8 mouse cellular contexts compared by ENCODE assay signal in genomic region chr4:148173811-148174494, GRCm38 (mm10). TPM values are rescaled to one million over a fixed set of nuclear protein-coding genes. Genes with fewer than 3 reads are reported as not detected.
DNase-seq lines count a peak whose midpoint lies in the region; ATAC-seq and TF ChIP-seq lines count a peak whose summit lies in the region.

No protein-coding gene starts in this region.

- 1% methylated on average over 30 of the region's 30 CpGs for WGBS in hindbrain, postnatal 0 days

- peak overlapping the region; percentile 31 for H3K9ac ChIP-seq in hindbrain, postnatal 0 days (replicated peaks; ENCODE audit: low read length)

- peak; percentile 71 for DNase-seq in hindbrain, postnatal 0 days (ENCODE audit: low spot score)
- DNase-seq in neural tube, embryonic 10.5 days (ENCODE audit: extremely low spot score, low spot score), result peak; percentile 58
- no peak for DNase-seq in ovary, postnatal 14 days (ENCODE audit: low spot score)
- DNase-seq in lung, postnatal 4 days, result no peak
- no peak for DNase-seq in adipocyte (ENCODE audit: low spot score)
- DNase-seq in testis, postnatal 10 days (ENCODE audit: low spot score), result no peak

- peak; percentile 79; the same call in 1 of the 2 replicates for ATAC-seq in cerebellum, adult (ENCODE audit: insufficient number of reproducible peaks, low FRiP score, low TSS enrichment)
- ATAC-seq in hindbrain, postnatal 0 days, result peak; percentile 36

- peak overlapping the region; percentile 46 for H3K4me2 ChIP-seq in hindbrain, postnatal 0 days (ENCODE audit: low read depth, low read length)

- no peaks in the 10 kb centered on the region for H3K4me1 ChIP-seq in cortical plate, adult 2 months (ENCODE audit: control insufficient read depth, insufficient read depth, low read length)
- peaks cover 6% of the 10 kb centered on the region; the same call in 1 of the 2 replicates for H3K4me1 ChIP-seq in hindbrain, postnatal 0 days (ENCODE audit: insufficient read depth, low read length)

- no peak for TF ChIP-seq CTCF in cortical plate, adult 2 months (IDR thresholded peaks at IDR 0.05; ENCODE audit: extremely low read depth, insufficient read depth, low read length)
- TF ChIP-seq CTCF in hindbrain, postnatal 0 days (IDR thresholded peaks at IDR 0.05; ENCODE audit: low read depth), result no peak

- peaks cover 4% of the 10 kb centered on the region; the same call in 1 of the 2 replicates for H3K27me3 ChIP-seq in hindbrain, postnatal 0 days (ENCODE audit: insufficient read depth, low read length)

- H3K9me3 ChIP-seq in hindbrain, postnatal 0 days (ENCODE audit: low read length), result no peaks in the 10 kb centered on the region

- no peak for TF ChIP-seq POLR2A in cortical plate, adult 2 months (IDR thresholded peaks at IDR 0.05; ENCODE audit: extremely low read depth, insufficient read depth, low read length)

- no peaks in the 10 kb centered on the region for H3K36me3 ChIP-seq in hindbrain, postnatal 0 days (ENCODE audit: insufficient read depth, low read length)

- H3K27ac ChIP-seq in cortical plate, adult 2 months (ENCODE audit: insufficient read depth, low read length), result peak overlapping the region; percentile 20
- peak overlapping the region; percentile 51 for H3K27ac ChIP-seq in hindbrain, postnatal 0 days

- peak overlapping the region; percentile 14; the same call in 1 of the 2 replicates for H3K4me3 ChIP-seq in cortical plate, adult 2 months (ENCODE audit: insufficient read depth, low read length)
- H3K4me3 ChIP-seq in hindbrain, postnatal 0 days (ENCODE audit: low read length), result peak overlapping the region; percentile 26

RNA-seq across cellular contexts. Expression of gene Fbxo2, which starts 13.5 kb away (rescaled TPM):
- 139 and 142 TPM in 2 replicates for polyA plus RNA-seq in cortical plate, adult 2 months (2012; rRNA removed)
- 25.5 and 39.8 TPM in 2 replicates for total RNA-seq in hindbrain, postnatal 0 days (2014; rRNA removed)
- polyA plus RNA-seq in hindbrain, postnatal 0 days (2015; fragmentation: Nextera tagmentation; extraction: Ambion mirVana), result 45.6 and 49.9 TPM in 2 replicates

RNA-seq across cellular contexts. Expression of gene Fbxo44, which starts 13.7 kb away (rescaled TPM):
- 236 and 238 TPM in 2 replicates for polyA plus RNA-seq in cortical plate, adult 2 months (2012; rRNA removed)
- 199 and 200 TPM in 2 replicates for total RNA-seq in hindbrain, postnatal 0 days (2014; rRNA removed)
- 118 and 122 TPM in 2 replicates for polyA plus RNA-seq in hindbrain, postnatal 0 days (2015; fragmentation: Nextera tagmentation; extraction: Ambion mirVana)

RNA-seq across cellular contexts. Expression of gene Fbxo6, which starts 22.0 kb away (rescaled TPM):
- polyA plus RNA-seq in cortical plate, adult 2 months (2012; rRNA removed), result 38.5 and 41.3 TPM in 2 replicates
- total RNA-seq in hindbrain, postnatal 0 days (2014; rRNA removed), result 23.7 and 36.3 TPM in 2 replicates
- 23.8 and 24.0 TPM in 2 replicates for polyA plus RNA-seq in hindbrain, postnatal 0 days (2015; fragmentation: Nextera tagmentation; extraction: Ambion mirVana)

RNA-seq across cellular contexts. Expression of gene Draxin, which starts 43.5 kb away (rescaled TPM):
- polyA plus RNA-seq in cortical plate, adult 2 months (2012; rRNA removed), result 0.42 and 0.45 TPM in 2 replicates
- total RNA-seq in hindbrain, postnatal 0 days (2014; rRNA removed), result 42.3 and 44.9 TPM in 2 replicates
- 7.2 TPM in 2 replicates for polyA plus RNA-seq in hindbrain, postnatal 0 days (2015; fragmentation: Nextera tagmentation; extraction: Ambion mirVana)

RNA-seq across cellular contexts. Expression of gene Mad2l2, which starts 43.8 kb away (rescaled TPM):
- 24.2 and 25.2 TPM in 2 replicates for polyA plus RNA-seq in cortical plate, adult 2 months (2012; rRNA removed)
- 39.9 and 56.5 TPM in 2 replicates for total RNA-seq in hindbrain, postnatal 0 days (2014; rRNA removed)
- polyA plus RNA-seq in hindbrain, postnatal 0 days (2015; fragmentation: Nextera tagmentation; extraction: Ambion mirVana), result 99.7 and 102 TPM in 2 replicates

Comparison
In these comparisons a context has a peak if more than half of its experiments do, and no peak if none do; other contexts are left out.
1. DNase-seq: peak in hindbrain, postnatal 0 days (single experiment) and neural tube, embryonic 10.5 days (single experiment); none in ovary, postnatal 14 days (single experiment), lung, postnatal 4 days (0 of 2), adipocyte (single experiment) and testis, postnatal 10 days (single experiment).